Mouse (Mus musculus): ENCODE results near the gene Bad. TPM values are rescaled to one million over a fixed set of nuclear protein-coding genes. Genes with fewer than 3 reads are reported as not detected.

The Bad gene
- total RNA-seq, 2 experiments from 2014 or later = 21.1 to 22.4 TPM

DNA sequence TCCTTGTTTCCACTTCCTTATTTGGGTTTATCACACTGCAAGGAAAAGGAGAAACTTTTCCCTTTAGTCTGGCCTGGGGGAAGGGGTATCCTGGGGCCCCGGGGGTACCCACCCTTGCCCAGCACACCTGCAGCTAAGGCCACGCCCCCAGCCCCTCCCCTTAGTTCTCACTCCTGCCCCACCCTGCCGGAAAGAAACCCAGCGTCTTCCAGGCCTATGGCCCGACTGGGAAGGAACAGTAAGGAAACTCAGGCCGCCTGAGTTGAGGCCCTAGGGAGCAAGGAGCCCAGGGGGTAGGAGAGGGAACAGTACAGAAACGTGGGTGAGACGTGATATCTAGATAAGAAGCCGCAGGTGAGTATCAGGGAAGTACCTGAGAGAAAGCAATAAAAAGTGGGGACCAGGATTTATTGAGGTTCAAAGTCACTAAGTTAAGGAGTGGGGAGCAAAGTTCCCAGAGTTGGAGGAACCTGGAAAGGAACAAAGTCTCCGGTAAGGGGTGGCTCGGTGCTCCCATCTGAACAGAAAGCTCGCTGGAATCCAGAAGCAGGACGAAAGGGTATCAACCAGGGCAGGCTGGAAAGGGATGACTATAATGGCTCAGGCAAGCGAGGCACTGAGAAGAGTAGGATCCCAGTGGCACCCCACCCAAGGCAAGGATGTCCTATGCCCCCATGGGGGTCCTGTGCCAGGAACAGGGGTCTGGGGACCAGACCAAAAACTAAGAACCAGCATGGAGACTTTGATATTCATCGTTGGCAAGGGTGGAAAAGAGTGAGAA is 27.0 kb downstream of the Bad start:
- DNase-seq = peak in 1 of 2 experiments; percentile 44

- no peak for DNase-seq
Measured at GRCm38 (mm10) chr19:6969291-6969664, 27.6 kb downstream of the Bad start.

- DNase-seq = peak; percentile 82
Measured at GRCm38 (mm10) chr19:6969665-6970381, 28.2 kb downstream of the Bad start.

DNA sequence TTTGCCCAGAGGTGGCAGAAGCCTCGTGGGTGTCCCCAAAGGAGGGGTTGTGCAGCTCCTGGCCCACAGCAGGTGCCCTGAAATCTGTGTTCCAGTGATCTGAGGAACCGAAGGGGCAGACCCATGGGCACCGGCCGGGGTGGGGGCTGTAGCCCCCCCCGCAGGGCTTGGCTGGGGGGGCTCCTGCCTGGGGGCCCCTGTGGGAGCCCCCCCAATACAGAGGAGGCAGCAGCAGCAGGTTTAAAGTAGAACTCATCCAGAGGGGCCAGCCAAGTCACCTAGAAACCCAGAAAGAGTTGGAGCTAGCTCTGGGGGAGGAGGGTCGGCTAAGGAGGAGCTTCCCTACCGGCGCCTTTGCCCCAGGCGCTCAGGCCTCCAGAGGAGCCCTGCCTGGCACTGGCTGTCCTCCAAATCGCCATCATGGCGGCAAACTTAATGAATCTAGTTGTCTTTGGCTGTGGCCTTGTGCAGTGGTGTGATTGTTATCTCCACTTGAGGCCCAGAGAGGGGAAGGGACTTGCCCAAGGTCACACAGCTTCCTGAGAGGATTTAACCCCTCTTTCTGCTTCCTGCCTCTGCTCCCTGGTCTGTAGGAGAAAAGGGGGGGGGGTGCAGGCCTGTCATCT is 28.9 kb downstream of the Bad start:
- DNase-seq = no peak

DNA sequence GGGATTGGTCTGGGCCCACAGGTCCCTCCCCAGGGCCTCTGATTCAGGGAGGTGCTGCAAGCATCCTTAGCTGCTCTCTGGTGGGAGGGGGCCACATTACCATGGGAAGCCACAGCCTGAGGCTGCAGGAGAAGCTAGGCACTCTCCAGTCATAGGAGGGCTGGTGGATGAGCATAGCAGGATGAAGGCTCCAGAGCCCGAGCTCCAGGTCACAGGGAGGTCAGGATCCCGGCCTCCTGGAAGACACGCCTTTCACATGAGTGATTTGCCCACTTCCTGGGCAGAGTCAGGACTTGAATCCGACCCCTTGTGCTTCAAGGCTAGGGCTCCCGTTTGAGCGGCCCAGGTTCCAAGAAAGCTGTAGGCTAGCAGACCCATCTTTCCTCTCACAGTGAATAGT is 30.0 kb downstream of the Bad start:
- no peak for DNase-seq

DNA sequence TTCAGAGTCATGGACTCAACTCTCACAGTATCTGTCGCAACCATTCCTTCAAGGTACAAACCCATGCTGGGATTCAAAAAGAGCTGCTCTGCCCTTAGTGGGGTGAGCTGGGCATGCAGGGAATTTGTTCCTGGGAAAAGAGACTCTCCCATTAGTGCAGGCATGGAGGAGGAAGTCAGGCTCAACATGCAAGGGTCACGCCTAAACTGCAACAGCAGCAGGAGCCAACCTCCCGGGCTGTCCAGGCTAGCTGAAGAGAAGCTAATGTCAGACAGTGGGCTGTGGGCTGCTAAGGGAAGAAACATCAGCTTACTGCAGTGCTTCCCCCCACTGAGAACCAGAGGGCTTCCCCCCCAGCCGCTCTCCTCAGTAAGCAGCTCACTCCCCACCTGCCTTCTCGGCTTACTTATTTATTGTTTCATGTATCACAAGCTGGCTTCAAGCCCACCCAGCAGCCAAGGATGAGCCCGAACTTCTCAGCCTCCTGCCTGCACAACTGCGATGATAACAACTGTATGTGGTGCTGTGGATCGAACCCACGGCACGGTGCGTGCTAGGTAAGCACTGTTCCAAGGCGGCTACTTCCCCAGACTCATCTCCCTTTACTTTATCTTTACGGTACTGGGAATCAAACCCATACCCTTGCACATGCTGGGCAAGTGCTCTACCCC is 30.7 kb downstream of the Bad start:
- DNase-seq = no peak

DNA sequence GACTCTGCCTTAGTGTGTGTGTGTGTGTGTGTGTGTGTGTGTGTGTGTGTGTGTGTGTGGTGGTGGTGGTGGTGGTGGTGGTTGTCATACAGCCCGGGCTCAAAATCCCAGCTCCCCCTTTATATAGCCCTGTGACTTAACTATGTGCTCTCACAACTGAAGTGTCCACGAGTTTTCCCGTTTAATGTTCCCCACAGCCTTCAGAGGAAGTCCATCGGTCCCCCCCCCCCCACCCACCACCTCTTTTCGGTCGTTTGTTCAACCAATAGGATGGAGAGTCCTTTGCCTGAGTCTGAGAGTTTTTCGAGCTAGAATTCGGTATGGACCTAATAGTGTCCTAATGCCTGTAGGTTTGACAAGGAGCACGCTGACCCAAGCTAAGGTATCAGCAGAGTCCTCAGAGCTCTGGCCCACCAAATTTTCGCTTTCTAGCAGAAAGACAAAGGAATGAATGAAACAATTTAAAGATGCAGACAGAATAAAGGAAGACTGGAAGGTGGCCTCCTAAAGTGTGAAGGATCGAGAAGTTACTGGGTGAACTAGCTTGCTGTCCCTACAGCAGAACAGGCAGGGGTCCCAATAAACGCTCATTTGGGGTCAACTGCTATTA is 32.0 kb downstream of the Bad start:
- DNase-seq = no peak

DNA sequence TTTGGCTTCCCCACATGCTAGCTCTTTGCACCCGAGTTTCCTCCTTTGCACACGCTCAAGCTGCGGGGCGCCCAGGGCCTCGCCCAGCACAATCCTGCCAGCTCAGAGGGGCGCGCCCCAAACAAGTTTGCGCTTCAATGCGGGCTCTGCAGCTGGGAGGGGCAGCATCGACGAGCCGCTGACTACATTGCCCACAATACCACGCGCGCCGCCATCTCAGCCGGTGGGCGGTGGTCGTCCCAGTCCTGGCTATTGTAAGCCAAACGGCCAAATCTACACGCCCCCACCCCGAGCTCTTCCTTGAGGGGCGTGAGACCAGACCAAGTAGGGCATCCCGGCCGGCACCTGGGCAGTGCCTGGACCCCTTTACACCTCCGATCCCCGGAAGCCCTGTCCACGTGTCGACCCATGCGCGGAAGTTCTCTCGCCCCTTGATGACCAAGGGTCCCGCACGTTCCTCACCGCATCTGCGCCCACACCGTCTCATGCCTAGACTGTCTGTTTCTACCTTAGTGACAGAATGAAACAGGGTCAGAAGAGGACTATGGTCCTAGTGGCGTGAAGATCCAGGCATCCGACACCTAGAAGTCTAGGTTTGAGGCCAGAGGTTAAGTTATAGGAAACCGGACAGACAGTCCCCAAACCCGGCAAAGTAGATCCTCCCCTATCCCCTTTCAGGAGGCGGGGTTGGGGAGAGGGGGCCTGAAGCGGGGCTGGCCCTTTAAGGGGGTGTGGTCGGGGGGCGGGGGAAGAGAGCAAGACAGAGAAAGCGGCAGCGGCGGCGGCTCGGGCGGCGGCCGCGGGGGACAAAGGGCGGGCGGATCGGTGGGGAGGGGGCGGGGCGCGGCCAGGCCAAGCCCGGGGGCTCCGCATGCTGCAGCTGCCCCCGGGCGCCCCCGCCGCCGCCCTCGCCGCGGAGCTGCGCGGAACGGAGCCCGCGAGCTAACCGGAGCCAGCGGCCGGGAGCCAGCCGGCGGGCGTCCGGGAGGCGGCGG is 32.8 kb downstream of the Bad start, which contains the start of gene Ppp1r14b:
Gene Ppp1r14b, plus strand, starts transcription at position 758 of the 995 bp plus-strand sequence.
- DNase-seq = peak; percentile 86 to 89

- DNase-seq = peak; percentile 69 to 80
Measured at GRCm38 (mm10) chr19:6975537-6976521, 34.2 kb downstream of the Bad start, which contains the start of gene Plcb3. TSS of gene Plcb3 (minus strand) at chr19:6976470.

DNA sequence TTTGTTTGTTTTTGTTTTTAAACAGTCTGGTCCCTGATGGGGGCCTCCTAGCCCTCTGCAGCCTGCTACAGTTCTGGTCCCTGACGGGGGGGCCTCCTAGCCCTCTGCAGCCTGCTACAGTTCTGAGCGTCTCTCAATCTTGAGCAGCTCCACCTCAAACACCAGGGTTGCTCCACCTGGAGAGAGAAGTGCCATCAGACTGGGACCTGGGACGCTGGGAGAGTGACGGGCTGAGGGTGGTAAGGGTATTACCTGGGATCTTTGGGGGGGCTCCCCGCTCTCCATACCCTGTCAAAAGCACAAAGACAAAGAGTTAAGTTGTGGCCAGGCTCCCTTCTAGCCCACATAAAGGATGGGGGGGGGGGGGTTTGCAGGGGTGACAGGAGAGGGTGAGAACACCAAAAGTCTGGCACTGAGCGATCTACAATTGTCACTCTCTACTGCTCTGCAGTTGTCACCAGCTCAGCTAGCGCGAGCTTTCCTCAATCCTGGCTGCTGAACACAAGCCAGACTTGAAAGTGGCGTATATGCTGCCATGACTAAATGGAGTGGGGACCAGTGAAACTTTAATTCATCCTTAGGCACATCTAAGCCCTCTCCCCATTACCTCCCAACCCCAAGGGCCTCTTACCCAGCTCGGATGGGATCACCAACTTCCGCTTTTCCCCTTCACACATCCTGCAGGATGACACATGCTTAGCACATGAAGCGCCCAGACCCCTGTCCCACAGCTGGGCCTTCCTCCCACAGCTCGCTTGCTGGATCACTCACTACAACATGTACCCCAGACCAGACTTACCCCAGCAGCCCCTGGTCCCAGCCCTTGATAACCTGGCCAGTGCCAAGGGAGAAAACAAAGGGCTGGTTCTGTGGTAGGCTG is 36.3 kb downstream of the Bad start:
- DNase-seq = no peak

GRCm38 (mm10) chr19:6978639-6978974 is 36.9 kb downstream of the Bad start:
- no peak for DNase-seq

DNA sequence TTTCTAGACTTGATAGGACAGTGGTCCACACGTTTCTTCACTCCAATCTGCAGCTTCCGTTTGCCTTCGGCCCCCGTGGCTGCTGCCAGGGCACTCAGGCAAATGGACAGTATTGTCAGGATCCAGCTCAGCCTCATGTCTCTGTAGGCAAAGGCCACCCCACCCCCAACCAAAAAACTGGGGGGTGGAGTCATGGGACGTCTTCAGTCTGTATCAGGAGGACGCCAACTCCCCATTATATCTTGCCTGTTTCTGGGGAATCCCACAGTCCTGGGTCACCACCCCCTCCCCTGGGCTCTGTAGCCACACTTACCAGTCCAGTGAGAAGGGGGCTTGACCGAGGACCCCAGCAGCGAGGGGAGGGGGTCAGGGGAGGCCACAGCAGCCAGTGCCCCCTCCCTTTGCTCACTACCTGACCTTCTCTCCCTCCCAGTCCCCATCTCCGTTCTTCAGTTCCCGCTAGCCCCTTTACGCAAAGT is 37.4 kb downstream of the Bad start:
- peak in 1 of 2 experiments; percentile 53 for DNase-seq

DNA sequence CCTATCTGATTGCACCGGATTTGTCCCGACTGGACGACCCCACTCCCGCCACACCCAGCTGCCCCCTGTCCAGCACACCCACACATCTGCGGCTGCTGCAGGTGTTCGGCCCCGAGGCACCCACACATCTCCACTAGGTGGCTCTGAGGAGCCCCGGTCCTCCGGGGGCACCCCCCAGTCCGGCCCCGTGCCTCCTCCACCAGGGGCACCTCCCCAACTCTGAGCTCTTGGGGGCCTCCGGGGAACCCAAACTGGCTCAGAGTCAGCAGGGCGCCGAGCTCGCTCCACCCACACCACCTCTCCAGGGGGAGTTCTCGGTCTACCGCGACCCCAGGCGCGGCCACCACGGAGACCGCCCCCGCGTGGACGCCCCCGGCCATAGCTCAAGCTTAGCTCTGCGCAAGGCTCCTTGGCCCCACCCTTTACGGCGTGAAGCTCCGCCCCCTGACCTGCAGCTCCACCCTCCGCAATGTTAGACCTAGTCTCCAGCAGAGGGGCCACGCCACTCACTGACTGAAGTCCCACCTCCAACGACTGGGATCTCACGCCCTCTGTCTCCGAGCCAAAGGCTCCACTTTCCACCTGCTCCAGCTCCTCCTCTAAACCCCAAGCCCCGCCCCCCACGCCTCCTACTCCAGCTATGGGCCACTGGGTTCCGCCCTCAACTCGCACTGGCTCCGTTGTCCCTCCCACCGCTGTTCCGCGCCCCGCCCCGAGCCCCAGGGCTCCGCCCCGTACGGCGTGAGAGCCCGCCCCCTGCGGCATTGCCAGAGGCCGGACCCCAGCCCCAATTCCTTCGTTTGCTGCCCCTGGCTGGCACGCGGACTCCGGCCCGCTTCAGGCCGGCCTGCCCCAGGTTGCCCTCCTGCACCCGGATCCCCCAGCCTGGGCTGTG is 38.1 kb downstream of the Bad start:
- peak; percentile 100 for DNase-seq

DNA sequence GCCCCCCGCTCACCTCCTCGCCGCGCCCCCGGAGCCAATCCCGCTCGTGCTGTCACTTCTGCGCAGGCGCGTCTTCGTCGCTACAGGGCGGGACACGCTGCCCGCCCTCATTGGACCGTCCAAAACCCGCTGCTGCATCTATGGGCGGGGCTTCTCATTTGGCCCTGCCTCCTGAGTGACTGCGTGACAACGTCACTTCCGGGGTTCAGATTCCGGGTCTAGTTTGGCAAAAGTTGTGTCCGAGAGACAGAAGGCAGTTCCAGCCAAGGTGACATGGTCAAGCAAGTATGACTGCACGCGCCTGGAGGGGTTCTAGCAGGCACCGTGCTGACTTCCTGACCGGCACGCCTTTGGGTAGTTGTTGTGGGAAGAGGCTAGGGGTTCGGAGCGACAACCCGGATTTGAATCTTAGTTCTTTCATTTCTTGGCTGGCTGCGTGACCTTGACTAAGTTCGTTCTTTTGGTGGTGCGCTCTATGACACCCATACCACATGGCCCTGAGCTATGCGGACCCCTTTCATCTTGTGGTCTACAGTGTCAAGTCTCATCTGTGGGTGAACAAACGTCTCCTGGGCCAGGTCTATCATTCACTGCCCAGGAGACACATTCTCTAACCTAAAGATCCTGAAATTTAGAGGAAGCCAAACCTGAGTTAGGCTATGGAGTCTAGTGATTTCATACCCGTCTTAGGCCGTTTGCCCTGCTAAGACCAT is 38.9 kb downstream of the Bad start, which contains the start of gene Fkbp2:
Gene Fkbp2, minus strand, starts transcription at position 121 of the 713 bp plus-strand sequence.
- peak; percentile 99 for DNase-seq

- no peak for DNase-seq
Measured at GRCm38 (mm10) chr19:6981465-6981864, 39.8 kb downstream of the Bad start.

- no peak for DNase-seq
Measured at GRCm38 (mm10) chr19:6983621-6984020, 42.0 kb downstream of the Bad start.

Data from heart, adult 18-20 months (tissue).